Mouse (Mus musculus) MEL (cell line): ENCODE measurements around the gene Hsp90ab1. TPM values are rescaled to one million over a fixed set of nuclear protein-coding genes. Genes with fewer than 3 reads are reported as not detected.

ENCODE experiments used
- DNase-seq: peaks from one replicate; pipeline ENCODE4 v3.0.0; 2011; ENCODE audit warnings: low read depth, low spot score
- H3K27ac ChIP-seq: 2 replicates; pipeline ENCODE4 v1.5.1; 2012; ENCODE audit warnings: low read depth, mild to moderate bottlenecking, control low read depth, low read length, moderate library complexity; ENCODE audit not compliant: control insufficient read depth
- H3K27me3 ChIP-seq, 2 experiments: fragments of 150-350 bp in 1 of 2; sonication (generic) in 1 of 2; 2 replicates each; pipeline ENCODE4 v1.6.1; 2012; ENCODE audit warnings: low read length in 2 of 2, mild to moderate bottlenecking in 2 of 2, improper control_type of control experiment in 1 of 2, moderate library complexity in 1 of 2; ENCODE audit not compliant: insufficient read depth in 2 of 2, control insufficient read depth in 1 of 2
- H3K36me3 ChIP-seq, 2 experiments: 2 replicates each; pipeline ENCODE4 v1.6.1; 2012 to 2014; ENCODE audit warnings: low read length in 2 of 2, improper control_type of control experiment in 1 of 2, inconsistent platforms in 1 of 2, mild to moderate bottlenecking in 1 of 2; ENCODE audit not compliant: insufficient read depth in 2 of 2, control insufficient read depth in 1 of 2
- H3K4me1 ChIP-seq, 2 experiments: fragments of 150-350 bp in 1 of 2; sonication (generic) in 1 of 2; 2 replicates each; pipeline ENCODE4 v1.6.1; 2012; ENCODE audit warnings: low read length in 2 of 2, improper control_type of control experiment in 1 of 2, mild to moderate bottlenecking in 1 of 2; ENCODE audit not compliant: insufficient read depth in 2 of 2, control insufficient read depth in 1 of 2
- H3K4me3 ChIP-seq, 2 experiments: fragments of 150-350 bp in 1 of 2; sonication (generic) in 1 of 2; 2 replicates each; pipeline ENCODE4 v1.5.1; 2012; ENCODE audit warnings: low read depth in 2 of 2, low read length in 2 of 2, mild to moderate bottlenecking in 2 of 2, moderate library complexity in 2 of 2, control low read depth in 1 of 2, improper control_type of control experiment in 1 of 2; ENCODE audit not compliant: control insufficient read depth in 1 of 2, insufficient read depth in 1 of 2
- H3K79me2 ChIP-seq: 2 replicates; pipeline ENCODE4 v1.6.1; 2012; ENCODE audit warnings: mild to moderate bottlenecking, low read length, moderate library complexity; ENCODE audit not compliant: control insufficient read depth, poor library complexity, insufficient read depth
- H3K9ac ChIP-seq: 2 replicates; pipeline ENCODE4 v1.6.1; 2012; ENCODE audit warnings: low read depth, mild to moderate bottlenecking, control low read depth, low read length, moderate library complexity; ENCODE audit not compliant: control insufficient read depth, poor library complexity, severe bottlenecking
- H3K9me3 ChIP-seq: fragments of 150-350 bp; sonication (generic); replicated peaks from 2 replicates; pipeline ENCODE4 v1.6.1; 2012; ENCODE audit warnings: mild to moderate bottlenecking, low read length, improper control_type of control experiment, moderate library complexity; ENCODE audit not compliant: insufficient read depth
- BHLHE40 ChIP-seq: IDR thresholded peaks from 2 replicates; pipeline ENCODE4 v1.6.1; 2012; ENCODE audit warnings: low read depth, mild to moderate bottlenecking, inconsistent platforms, low read length, improper control_type of control experiment, borderline replicate concordance
- CHD1 ChIP-seq: IDR thresholded peaks from 2 replicates; pipeline ENCODE4 v1.6.1; 2012; ENCODE audit warnings: low read depth, mild to moderate bottlenecking, inconsistent platforms, low read length, improper control_type of control experiment
- CTCF ChIP-seq, 3 experiments: IDR thresholded peaks in 2 of 3; conservative IDR thresholded peaks in 1 of 3; 2 replicates each; pipeline ENCODE4 v1.5.1; 2011 to 2012; ENCODE audit warnings: low read length in 3 of 3, low read depth in 2 of 3, mild to moderate bottlenecking in 2 of 3, improper control_type of control experiment in 1 of 3, inconsistent platforms in 1 of 3, mixed read lengths in 1 of 3, moderate library complexity in 1 of 3; ENCODE audit not compliant: control insufficient read depth in 1 of 3, insufficient read depth in 1 of 3, poor library complexity in 1 of 3, severe bottlenecking in 1 of 3
- E2F4 ChIP-seq: IDR thresholded peaks from 2 replicates; pipeline ENCODE4 v1.6.1; 2011; ENCODE audit warnings: low read depth, low read length, improper control_type of control experiment, borderline replicate concordance
- ELF1 ChIP-seq: IDR thresholded peaks from 2 replicates; pipeline ENCODE4 v1.6.1; 2014; ENCODE audit warnings: low read depth, mild to moderate bottlenecking, inconsistent platforms, low read length, improper control_type of control experiment, moderate library complexity
- EP300 ChIP-seq, 2 experiments: IDR thresholded peaks; 2 replicates each; pipeline ENCODE4 v1.6.1; 2011; ENCODE audit warnings: improper control_type of control experiment in 2 of 2, low read length in 2 of 2, low read depth in 1 of 2, mild to moderate bottlenecking in 1 of 2
- ETS1 ChIP-seq: IDR thresholded peaks from 2 replicates; pipeline ENCODE4 v1.6.1; 2012; ENCODE audit warnings: low read depth, mild to moderate bottlenecking, inconsistent platforms, low read length, improper control_type of control experiment, moderate library complexity
- GABPA ChIP-seq: IDR thresholded peaks from 2 replicates; pipeline ENCODE4 v1.6.1; 2012; ENCODE audit warnings: low read depth, mild to moderate bottlenecking, inconsistent platforms, low read length, improper control_type of control experiment, moderate library complexity
- GATA1 ChIP-seq: IDR thresholded peaks from 2 replicates; pipeline ENCODE4 v1.6.1; 2011; ENCODE audit warnings: low read depth, low read length, improper control_type of control experiment
- HCFC1 ChIP-seq: IDR thresholded peaks from 2 replicates; pipeline ENCODE4 v1.6.1; 2012; ENCODE audit warnings: low read depth, mild to moderate bottlenecking, inconsistent platforms, low read length, improper control_type of control experiment, moderate library complexity
- JUND ChIP-seq: IDR thresholded peaks from 2 replicates; pipeline ENCODE4 v1.6.1; 2011; ENCODE audit warnings: low read depth, mild to moderate bottlenecking, improper control_type of control experiment, low read length
- KAT2A ChIP-seq: conservative IDR thresholded peaks from 2 replicates; pipeline ENCODE4 v1.6.1; 2012; ENCODE audit warnings: low read depth, low read length, improper control_type of control experiment, inconsistent platforms
- MAX ChIP-seq: IDR thresholded peaks from 2 replicates; pipeline ENCODE4 v1.6.1; 2011; ENCODE audit warnings: low read length, improper control_type of control experiment
- MAZ ChIP-seq: IDR thresholded peaks from 2 replicates; pipeline ENCODE4 v1.6.1; 2012; ENCODE audit warnings: low read depth, mild to moderate bottlenecking, inconsistent platforms, low read length, improper control_type of control experiment
- MXI1 ChIP-seq: IDR thresholded peaks from 2 replicates; pipeline ENCODE4 v1.6.1; 2011; ENCODE audit warnings: mild to moderate bottlenecking, low read depth, low read length, improper control_type of control experiment
- NRF1 ChIP-seq: IDR thresholded peaks from 2 replicates; pipeline ENCODE4 v1.6.1; 2014; ENCODE audit warnings: low read depth, mild to moderate bottlenecking, inconsistent platforms, low read length, improper control_type of control experiment, moderate library complexity; ENCODE audit not compliant: poor library complexity, insufficient read depth, severe bottlenecking
- POLR2AphosphoS2 ChIP-seq: IDR thresholded peaks from 2 replicates; pipeline ENCODE4 v1.6.1; 2011; ENCODE audit warnings: low read length, improper control_type of control experiment
- POLR2AphosphoS5 ChIP-seq: IDR thresholded peaks from 2 replicates; pipeline ENCODE4 v1.6.1; 2012; ENCODE audit warnings: low read depth, borderline replicate concordance, mild to moderate bottlenecking, inconsistent platforms, low read length, moderate library complexity, mixed read lengths
- RAD21 ChIP-seq: IDR thresholded peaks from 2 replicates; pipeline ENCODE4 v1.6.1; 2011; ENCODE audit warnings: mild to moderate bottlenecking, low read depth, low read length, improper control_type of control experiment
- RCOR1 ChIP-seq: IDR thresholded peaks from 2 replicates; pipeline ENCODE4 v1.6.1; 2012; ENCODE audit warnings: low read depth, mild to moderate bottlenecking, inconsistent platforms, low read length, improper control_type of control experiment
- SIN3A ChIP-seq: IDR thresholded peaks from 2 replicates; pipeline ENCODE4 v1.6.1; 2012; ENCODE audit warnings: low read length, improper control_type of control experiment, inconsistent platforms
- TAL1 ChIP-seq: IDR thresholded peaks from 2 replicates; pipeline ENCODE4 v1.6.1; 2012; ENCODE audit warnings: mild to moderate bottlenecking, inconsistent platforms, low read length, moderate library complexity, mixed read lengths
- TBP ChIP-seq: IDR thresholded peaks from 2 replicates; pipeline ENCODE4 v1.8.0; 2011; ENCODE audit warnings: low read depth, low read length, improper control_type of control experiment
- TCF12 ChIP-seq: IDR thresholded peaks from 2 replicates; pipeline ENCODE4 v1.6.1; 2014; ENCODE audit warnings: low read depth, mild to moderate bottlenecking, inconsistent platforms, low read length, improper control_type of control experiment, moderate library complexity
- UBTF ChIP-seq: IDR thresholded peaks from 2 replicates; pipeline ENCODE4 v1.6.1; 2012; ENCODE audit warnings: low read depth, mild to moderate bottlenecking, inconsistent platforms, low read length, improper control_type of control experiment, moderate library complexity, borderline replicate concordance; ENCODE audit not compliant: insufficient read depth
- USF1 ChIP-seq: IDR thresholded peaks from 2 replicates; pipeline ENCODE4 v1.6.1; 2014; ENCODE audit warnings: low read depth, mild to moderate bottlenecking, inconsistent platforms, low read length, improper control_type of control experiment, moderate library complexity
- USF2 ChIP-seq, 2 experiments: IDR thresholded peaks; 2 replicates each; pipeline ENCODE4 v1.6.1; 2011 to 2012; ENCODE audit warnings: improper control_type of control experiment in 2 of 2, low read length in 2 of 2, borderline replicate concordance in 1 of 2, inconsistent platforms in 1 of 2, low read depth in 1 of 2, mild to moderate bottlenecking in 1 of 2; ENCODE audit not compliant: insufficient read depth in 1 of 2
- ZC3H11A ChIP-seq: IDR thresholded peaks from 2 replicates; pipeline ENCODE4 v1.6.1; 2012; ENCODE audit warnings: low read depth, mild to moderate bottlenecking, inconsistent platforms, low read length, improper control_type of control experiment
- ZMIZ1 ChIP-seq: IDR thresholded peaks from 2 replicates; pipeline ENCODE4 v1.6.1; 2012; ENCODE audit warnings: low read depth, mild to moderate bottlenecking, inconsistent platforms, low read length, improper control_type of control experiment, moderate library complexity
- polyA plus RNA-seq, 2 experiments: library from polyadenylated mRNA; stranded (reverse) in 1 of 2; unstranded in 1 of 2; fragments of >175 nt in 1 of 2; fragments of >200 nt in 1 of 2; gene quantifications; 2 replicates each; pipeline versions ENCODE4 v1.2.1 to v1.2.4; 2012; ENCODE audit warnings: low replicate concordance in 2 of 2, low read depth in 1 of 2; ENCODE audit not compliant: insufficient read length in 2 of 2, insufficient read depth in 1 of 2, missing spikeins in 1 of 2
- total RNA-seq: library from RNA; depleted of rRNA; stranded (reverse); fragments of 300-350 nt; gene quantifications from 2 replicates; pipeline ENCODE4 v1.2.3, GENCODE M21; 2012

The Hsp90ab1 gene
- total and polyA plus RNA-seq, 3 experiments = 1,032 to 27,726 (median 4,130) TPM

- no peaks in the 10 kb centered on the region for H3K9me3 ChIP-seq
- H3K27me3 ChIP-seq = no peaks in the 10 kb centered on the region
- H3K4me1 ChIP-seq = peaks cover 20 to 39% of the 10 kb centered on the region in 2 experiments
- no peak overlapping the region for H3K9ac ChIP-seq
- H3K27ac ChIP-seq = peak overlapping the region; percentile 80
- H3K36me3 ChIP-seq = peaks cover 0 to 27% of the 10 kb centered on the region in 2 experiments; a peak in 3 of 4 replicates
- peak; percentile 82 for DNase-seq
- H3K79me2 ChIP-seq = no peaks in the 10 kb centered on the region
- TF ChIP-seq EP300 (IDR thresholded peaks at IDR 0.05; ENCODE audit: low read depth in 1 of 2, low read length in 2 of 2) (peak; percentile 67 to 74), ZMIZ1 (no peak), TCF12 (peak; percentile 76), JUND (no peak), SIN3A (peak; percentile 38; the same call in 1 of the 2 replicates), ZC3H11A (no peak), E2F4 (no peak), GATA1 (peak; percentile 80), MXI1 (peak; percentile 60; the same call in 1 of the 2 replicates), TAL1 (peak; percentile 33; the same call in 1 of the 2 replicates), RCOR1 (peak; percentile 64), ETS1 (peak; percentile 73), MAZ (no peak; the same call in none of the 2 replicates), USF2 (IDR thresholded peaks at IDR 0.05; ENCODE audit: borderline replicate concordance in 1 of 2, insufficient read depth in 1 of 2, low read depth in 1 of 2, low read length in 2 of 2) (no peak), CHD1 (no peak), USF1 (peak; percentile 84), BHLHE40 (peak; percentile 73; the same call in 1 of the 2 replicates)
- no peak overlapping the region for H3K4me3 ChIP-seq
Measured at GRCm38 (mm10) chr17:45582188-45582587, 9.1 kb upstream of the Hsp90ab1 start.

- Histone ChIP-seq H3K27me3 (no peaks in the 10 kb centered on the region), H3K4me1 (peaks cover 20 to 39% of the 10 kb centered on the region in 2 experiments), H3K27ac (peak overlapping the region; percentile 80), H3K79me2 (no peaks in the 10 kb centered on the region), H3K4me3 (peak overlapping the region in 1 of 2 experiments; percentile 23; a peak in 1 of 4 replicates), H3K9ac (peak overlapping the region; percentile 64), H3K36me3 (peaks cover 0 to 27% of the 10 kb centered on the region in 2 experiments; a peak in 2 of 4 replicates), H3K9me3 (no peaks in the 10 kb centered on the region)
- DNase-seq = peak; percentile 95
- peak; percentile 69 to 97 (median 96) for TF ChIP-seq CTCF (IDR thresholded peaks at IDR 0.05 in 2 of 3, conservative IDR thresholded peaks at IDR 0.05 in 1 of 3; ENCODE audit: control insufficient read depth in 1 of 3, insufficient read depth in 1 of 3, low read depth in 2 of 3, low read length in 3 of 3, poor library complexity in 1 of 3, severe bottlenecking in 1 of 3)
- no peak for TF ChIP-seq TAL1
- TF ChIP-seq ETS1 = peak; percentile 22; the same call in 1 of the 2 replicates
- peak; percentile 21; the same call in 1 of the 2 replicates for TF ChIP-seq TBP
- no peak for TF ChIP-seq TCF12
- TF ChIP-seq USF2 (IDR thresholded peaks at IDR 0.05; ENCODE audit: borderline replicate concordance in 1 of 2, insufficient read depth in 1 of 2, low read depth in 1 of 2, low read length in 2 of 2) = no peak
- TF ChIP-seq CHD1 = no peak
- TF ChIP-seq KAT2A = no peak
- no peak for TF ChIP-seq POLR2AphosphoS2
- TF ChIP-seq HCFC1 = peak; percentile 38
- no peak for TF ChIP-seq MAX
- TF ChIP-seq RAD21 = peak; percentile 63
- peak; percentile 54; the same call in 1 of the 2 replicates for TF ChIP-seq ELF1
- TF ChIP-seq GABPA = no peak
- peak; percentile 73 for TF ChIP-seq SIN3A
- no peak for TF ChIP-seq EP300 (IDR thresholded peaks at IDR 0.05; ENCODE audit: low read depth in 1 of 2, low read length in 2 of 2)
- TF ChIP-seq ZC3H11A = peak; percentile 44; the same call in 1 of the 2 replicates
- no peak for TF ChIP-seq POLR2AphosphoS5
- TF ChIP-seq GATA1 = peak; percentile 5; the same call in 1 of the 2 replicates
- TF ChIP-seq UBTF = no peak
- no peak for TF ChIP-seq NRF1
- TF ChIP-seq MXI1 = no peak
- TF ChIP-seq RCOR1 = no peak
Measured at GRCm38 (mm10) chr17:45581567-45581983, 8.5 kb upstream of the Hsp90ab1 start.
